Mouse (Mus musculus): ENCODE results near the gene Zfp683. TPM values are rescaled to one million over a fixed set of nuclear protein-coding genes. Genes with fewer than 3 reads are reported as not detected.

Gene Zfp683
- polyA plus RNA-seq, 1 experiment from 2014 or later, result not detected

DNA sequence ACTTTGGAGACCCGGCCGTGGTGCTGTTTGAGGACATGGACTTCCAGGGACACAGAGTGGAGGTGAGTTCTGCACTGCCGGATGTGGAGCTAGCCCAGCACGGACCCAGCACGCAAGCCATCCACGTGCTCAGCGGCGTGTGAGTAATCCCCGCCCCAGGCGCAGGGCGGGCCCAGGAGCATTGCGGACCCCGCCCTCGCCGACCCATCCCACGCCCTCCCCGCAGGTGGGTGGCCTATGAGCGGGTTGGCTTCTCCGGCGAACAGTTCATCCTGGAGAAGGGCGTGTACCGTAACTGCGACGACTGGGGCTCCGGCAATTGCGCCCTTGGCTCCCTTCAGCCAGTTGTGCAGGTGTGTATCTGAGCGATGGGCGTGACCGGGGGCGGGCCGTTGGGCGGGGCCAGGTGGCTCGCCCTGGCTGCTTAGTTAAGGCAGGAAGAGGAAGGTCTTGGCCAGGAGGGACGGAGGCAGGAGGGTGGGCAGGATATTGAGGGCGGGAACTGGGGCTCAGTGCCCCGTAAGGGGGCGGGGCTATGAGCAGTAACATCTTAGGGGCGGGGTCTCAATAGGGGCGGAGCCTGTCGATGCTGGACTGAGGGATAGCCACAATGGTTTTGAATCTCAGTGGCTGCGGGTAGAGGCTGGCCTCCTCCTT is 28.2 kb downstream of the Zfp683 start:
- H3K27ac ChIP-seq, result no peak overlapping the region
- peak; percentile 36 for ATAC-seq
- no peaks in the 10 kb centered on the region for H3K36me3 ChIP-seq (ENCODE audit: poor library complexity, severe bottlenecking)

GRCm38 (mm10) chr4:134082460-134082859 is 28.8 kb downstream of the Zfp683 start:
- no peak for ATAC-seq
- Histone ChIP-seq H3K4me2 (peak overlapping the region; percentile 71), H3K9ac (no peak overlapping the region), H3K9me3 (replicated peaks) (no peaks in the 10 kb centered on the region), H3K4me1 (peaks cover 12% of the 10 kb centered on the region), H3K27ac (no peak overlapping the region), H3K36me3 (ENCODE audit: poor library complexity, severe bottlenecking) (no peaks in the 10 kb centered on the region), H3K27me3 (peaks cover 33% of the 10 kb centered on the region), H3K4me3 (peak overlapping the region; percentile 42)
- WGBS, result 14% methylated on average over 7 of the region's 7 CpGs

More for the DNA sequence above, 28.2 kb downstream of the Zfp683 start:
- H3K4me3 ChIP-seq, result peak overlapping the region; percentile 42
- under 1% methylated on average over 41 of the region's 41 CpGs for WGBS
- H3K4me1 ChIP-seq, result peaks cover 12% of the 10 kb centered on the region
- H3K27me3 ChIP-seq, result peaks cover 33% of the 10 kb centered on the region
- H3K9me3 ChIP-seq (replicated peaks), result no peaks in the 10 kb centered on the region
- peak overlapping the region; percentile 43 for H3K9ac ChIP-seq
- H3K4me2 ChIP-seq, result peak overlapping the region; percentile 71

DNA sequence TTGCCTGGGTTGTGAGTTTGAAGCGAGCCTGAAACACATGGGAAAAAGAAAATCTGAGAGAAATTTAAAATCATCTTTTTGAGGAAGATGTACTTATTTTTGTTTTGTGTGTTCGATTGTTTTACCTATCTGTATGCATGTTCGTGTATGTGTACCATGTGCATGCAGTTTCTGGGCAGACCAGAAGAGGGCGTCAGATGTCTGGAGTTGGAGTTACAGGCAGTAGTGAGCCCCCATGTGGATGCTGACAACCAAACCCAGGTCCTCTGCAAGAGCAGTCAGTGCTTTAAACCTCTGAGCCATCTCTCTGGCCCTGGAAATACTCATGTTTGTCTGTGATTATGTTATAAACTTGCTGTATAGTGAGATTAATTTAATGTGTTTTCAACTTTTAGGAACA is 31.4 kb downstream of the Zfp683 start:
- ATAC-seq, result no peak
- WGBS, result 87% methylated on average over 4 of the region's 4 CpGs
- H3K27ac ChIP-seq, result no peak overlapping the region
- no peak overlapping the region for H3K4me3 ChIP-seq
- no peaks in the 10 kb centered on the region for H3K9me3 ChIP-seq (replicated peaks)
- peaks cover 32% of the 10 kb centered on the region for H3K27me3 ChIP-seq
- no peak overlapping the region for H3K9ac ChIP-seq
- no peak overlapping the region for H3K4me2 ChIP-seq
- H3K4me1 ChIP-seq, result peaks cover 12% of the 10 kb centered on the region
- no peaks in the 10 kb centered on the region for H3K36me3 ChIP-seq (ENCODE audit: poor library complexity, severe bottlenecking)

DNA sequence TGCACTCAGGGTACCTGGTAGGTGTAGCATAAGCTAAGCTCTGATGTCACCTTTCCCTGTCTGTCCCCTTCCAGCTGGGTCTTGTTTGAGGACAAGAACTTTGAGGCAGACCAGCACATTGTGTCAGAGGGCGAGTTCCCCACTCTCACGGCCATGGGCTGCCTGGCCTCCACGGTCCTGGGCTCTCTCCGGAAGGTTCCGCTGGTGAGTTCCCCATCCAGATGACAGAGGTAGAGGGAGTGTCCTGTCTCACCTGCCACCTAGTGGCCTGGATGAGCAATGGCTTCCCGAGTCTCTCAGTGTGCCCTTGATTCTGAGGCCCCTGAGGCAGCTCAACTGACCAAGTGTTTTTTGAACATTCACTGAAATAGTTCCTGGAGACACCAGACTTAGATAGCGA is 33.8 kb downstream of the Zfp683 start:
- no peaks in the 10 kb centered on the region for H3K36me3 ChIP-seq (ENCODE audit: poor library complexity, severe bottlenecking)
- 45% methylated on average over 7 of the region's 7 CpGs for WGBS
- no peak overlapping the region for H3K9ac ChIP-seq
- H3K4me3 ChIP-seq, result no peak overlapping the region
- H3K27me3 ChIP-seq, result peaks cover 8% of the 10 kb centered on the region
- H3K9me3 ChIP-seq (replicated peaks), result no peaks in the 10 kb centered on the region
- H3K4me1 ChIP-seq, result peaks cover 3% of the 10 kb centered on the region; the same call in 1 of the 2 replicates
- H3K27ac ChIP-seq, result no peak overlapping the region
- no peak for ATAC-seq
- H3K4me2 ChIP-seq, result no peak overlapping the region

DNA sequence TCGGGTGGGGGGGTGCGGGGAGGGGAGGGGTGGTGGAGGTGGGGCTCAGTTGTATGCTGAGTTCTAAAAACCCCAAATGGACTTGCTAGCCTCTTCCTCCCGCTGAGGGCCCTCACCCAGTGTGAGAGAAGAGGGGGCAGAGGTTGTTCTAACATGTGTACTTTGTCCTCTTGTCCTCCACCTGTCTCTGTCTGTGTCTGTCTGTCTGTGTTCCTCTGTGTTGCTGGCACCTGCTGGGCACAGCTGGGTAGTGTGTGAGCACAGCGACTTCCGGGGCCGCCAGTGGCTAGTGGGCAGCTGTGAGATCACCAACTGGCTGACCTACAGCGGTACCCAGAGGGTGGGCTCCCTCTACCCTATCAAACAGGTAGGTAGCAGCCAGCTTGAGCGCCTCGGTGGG is 35.4 kb downstream of the Zfp683 start:
- H3K9ac ChIP-seq, result no peak overlapping the region
- no peaks in the 10 kb centered on the region for H3K9me3 ChIP-seq (replicated peaks)
- no peak overlapping the region for H3K27ac ChIP-seq
- no peak overlapping the region for H3K4me2 ChIP-seq
- H3K27me3 ChIP-seq, result no peaks in the 10 kb centered on the region
- H3K4me1 ChIP-seq, result no peaks in the 10 kb centered on the region
- H3K36me3 ChIP-seq (ENCODE audit: poor library complexity, severe bottlenecking), result no peaks in the 10 kb centered on the region
- ATAC-seq, result no peak
- 74% methylated on average over 9 of the region's 9 CpGs for WGBS
- no peak overlapping the region for H3K4me3 ChIP-seq

DNA sequence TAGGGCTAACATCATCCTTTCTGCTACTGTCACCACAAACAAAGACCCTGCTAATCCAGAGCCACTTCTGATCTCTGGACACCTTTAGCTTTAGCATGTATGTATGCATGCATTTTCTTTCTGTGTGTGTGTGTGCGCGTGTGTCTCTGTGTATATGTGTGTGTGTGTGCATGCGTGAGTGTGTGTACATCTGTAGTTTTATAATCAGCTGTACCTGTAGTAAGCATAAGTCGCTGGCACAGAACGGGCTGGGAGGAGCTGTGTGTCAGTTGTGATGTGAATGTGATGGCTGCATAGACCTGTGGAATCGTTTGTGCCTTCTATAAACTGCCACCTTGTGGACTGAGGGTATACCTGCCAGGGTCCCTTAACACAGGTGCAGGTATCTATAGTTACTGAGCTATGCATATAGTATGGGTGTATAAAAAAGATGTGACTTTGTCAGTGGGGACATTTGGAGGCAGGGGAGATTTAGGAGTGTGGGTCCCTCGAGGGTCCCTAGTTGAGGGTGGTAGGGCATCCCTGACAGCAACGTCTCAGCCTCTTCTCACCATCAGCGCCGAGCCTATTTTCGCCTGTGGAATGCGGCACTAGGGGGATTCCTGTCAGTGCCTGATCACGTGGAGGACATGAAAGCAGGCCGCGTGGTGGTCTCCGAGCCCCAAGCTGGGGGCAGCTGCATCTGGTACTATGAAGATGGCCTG is 37.0 kb downstream of the Zfp683 start:
- ATAC-seq, result no peak
- Histone ChIP-seq H3K27me3 (no peaks in the 10 kb centered on the region), H3K27ac (no peak overlapping the region), H3K4me2 (no peak overlapping the region), H3K4me1 (no peaks in the 10 kb centered on the region), H3K9me3 (replicated peaks) (no peaks in the 10 kb centered on the region), H3K36me3 (ENCODE audit: poor library complexity, severe bottlenecking) (no peaks in the 10 kb centered on the region), H3K9ac (no peak overlapping the region), H3K4me3 (no peak overlapping the region)
- 85% methylated on average over 16 of the region's 16 CpGs for WGBS

DNA sequence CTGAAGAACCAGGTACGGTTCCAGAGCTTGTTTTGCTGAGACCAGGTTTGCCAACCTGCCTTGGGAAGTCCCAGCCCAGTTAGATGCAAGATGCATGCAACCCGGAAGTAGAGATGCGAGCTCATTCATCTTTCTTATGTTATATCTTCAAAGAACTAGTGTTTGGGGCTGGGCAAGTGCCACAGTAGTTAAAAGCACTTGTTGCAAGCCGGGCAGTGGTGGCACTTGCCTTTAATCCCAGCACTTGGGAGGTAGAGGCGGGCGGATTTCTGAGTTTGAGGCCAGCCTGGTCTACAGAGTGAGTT is 37.5 kb downstream of the Zfp683 start:
- Histone ChIP-seq H3K36me3 (ENCODE audit: poor library complexity, severe bottlenecking) (no peaks in the 10 kb centered on the region), H3K9ac (no peak overlapping the region), H3K4me1 (no peaks in the 10 kb centered on the region), H3K4me3 (no peak overlapping the region), H3K9me3 (replicated peaks) (no peaks in the 10 kb centered on the region), H3K27ac (no peak overlapping the region), H3K27me3 (no peaks in the 10 kb centered on the region), H3K4me2 (no peak overlapping the region)
- 87% methylated on average over 6 of the region's 6 CpGs for WGBS
- no peak for ATAC-seq

DNA sequence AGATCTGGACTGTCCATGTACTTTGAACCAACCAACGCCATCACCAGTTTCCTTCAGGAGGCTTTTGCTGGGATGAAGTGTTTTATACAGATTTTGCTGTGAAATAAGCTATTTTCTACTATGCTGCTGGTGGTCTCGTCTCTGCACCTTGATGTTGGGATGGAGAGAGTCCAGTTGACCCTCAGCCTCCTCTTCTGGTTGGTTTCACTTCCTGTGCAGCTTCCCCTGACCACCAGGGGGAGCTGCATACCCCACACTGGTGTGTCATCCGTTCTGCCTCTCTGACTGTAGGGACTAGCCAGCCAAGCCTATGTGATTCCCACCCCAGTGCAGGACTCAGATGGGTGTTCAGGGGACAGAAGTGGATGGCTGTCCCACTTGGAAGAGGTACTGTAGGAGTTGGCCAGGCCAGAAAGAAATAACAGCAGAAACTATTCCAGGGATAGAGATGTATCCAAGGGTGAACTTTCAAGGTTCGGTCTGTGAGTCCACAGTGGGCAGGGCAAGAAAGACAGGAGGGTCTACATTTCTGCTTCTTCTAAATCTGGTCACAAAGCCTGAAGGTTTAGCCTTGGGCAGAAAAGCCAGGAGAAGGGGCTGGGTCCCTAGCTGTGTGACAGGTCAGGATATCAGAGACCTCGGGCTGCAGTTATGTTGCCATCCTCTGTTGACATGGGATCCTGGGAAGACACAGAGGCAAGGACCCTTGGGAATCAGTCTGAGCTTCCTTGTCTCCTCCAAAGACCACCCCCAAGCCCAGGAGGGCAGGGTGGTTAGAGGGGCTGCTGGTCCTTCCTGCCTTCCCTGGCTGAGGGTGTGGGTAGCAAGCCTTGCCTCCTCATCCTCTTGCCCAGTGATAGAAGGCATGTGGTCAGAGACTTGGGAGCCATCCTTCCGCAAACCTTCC is 39.0 kb downstream of the Zfp683 start:
- H3K4me1 ChIP-seq, result no peaks in the 10 kb centered on the region
- ATAC-seq, result no peak
- 70% methylated on average over 6 of the region's 6 CpGs for WGBS

GRCm38 (mm10) chr4:134094004-134094564 is 40.4 kb downstream of the Zfp683 start:
- Histone ChIP-seq H3K27ac (no peak overlapping the region), H3K4me3 (no peak overlapping the region), H3K9me3 (replicated peaks) (no peaks in the 10 kb centered on the region), H3K9ac (no peak overlapping the region), H3K4me1 (no peaks in the 10 kb centered on the region), H3K4me2 (no peak overlapping the region), H3K36me3 (ENCODE audit: poor library complexity, severe bottlenecking) (no peaks in the 10 kb centered on the region), H3K27me3 (no peaks in the 10 kb centered on the region)
- WGBS, result 90% methylated on average over 7 of the region's 7 CpGs
- no peak for ATAC-seq

More for the DNA sequence above, 39.0 kb downstream of the Zfp683 start:
- Histone ChIP-seq H3K27me3 (no peaks in the 10 kb centered on the region), H3K4me2 (no peak overlapping the region), H3K27ac (no peak overlapping the region), H3K9ac (no peak overlapping the region), H3K4me3 (no peak overlapping the region), H3K9me3 (replicated peaks) (no peaks in the 10 kb centered on the region), H3K36me3 (ENCODE audit: poor library complexity, severe bottlenecking) (no peaks in the 10 kb centered on the region)

- H3K4me1 ChIP-seq, result no peaks in the 10 kb centered on the region
- H3K9me3 ChIP-seq (replicated peaks), result no peaks in the 10 kb centered on the region
- 71% methylated on average over 3 of the region's 3 CpGs for WGBS
- H3K4me3 ChIP-seq, result no peak within 1 kb of the TSS
- H3K9ac ChIP-seq, result no peak within 1 kb of the TSS
- no peak for ATAC-seq
- no peak within 1 kb of the TSS for H3K4me2 ChIP-seq
- no peaks in the 10 kb centered on the region for H3K36me3 ChIP-seq (ENCODE audit: poor library complexity, severe bottlenecking)
- no peak within 1 kb of the TSS for H3K27ac ChIP-seq
- H3K27me3 ChIP-seq, result no peaks in the 10 kb centered on the region
Measured at GRCm38 (mm10) chr4:134094923-134095547, 41.4 kb downstream of the Zfp683 start, which contains the start of gene Cd52. TSS of gene Cd52 (minus strand) at chr4:134095082.

GRCm38 (mm10) chr4:134096120-134096519 is 42.5 kb downstream of the Zfp683 start:
- H3K27ac ChIP-seq, result no peak overlapping the region
- ATAC-seq, result no peak
- no peaks in the 10 kb centered on the region for H3K9me3 ChIP-seq (replicated peaks)
- H3K4me2 ChIP-seq, result no peak overlapping the region
- H3K9ac ChIP-seq, result no peak overlapping the region
- H3K36me3 ChIP-seq (ENCODE audit: poor library complexity, severe bottlenecking), result no peaks in the 10 kb centered on the region
- no peak overlapping the region for H3K4me3 ChIP-seq
- no peaks in the 10 kb centered on the region for H3K4me1 ChIP-seq
- H3K27me3 ChIP-seq, result no peaks in the 10 kb centered on the region
- WGBS, result 86% methylated on average over 3 of the region's 3 CpGs
